Mouse (Mus musculus): ENCODE results near the gene 4921507P07Rik.

DNA sequence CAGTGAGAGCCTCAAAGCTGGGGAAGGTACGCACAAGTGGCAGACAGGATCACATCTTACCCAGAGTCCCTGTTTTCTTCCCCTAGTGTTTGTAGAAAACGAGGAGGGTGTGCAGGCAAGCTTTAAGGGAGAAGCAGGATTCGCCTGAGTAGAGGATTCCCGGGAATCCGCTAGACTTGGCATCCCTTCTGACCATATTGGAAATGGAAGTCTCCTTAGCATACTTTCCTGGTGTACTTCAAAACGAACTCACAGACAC lies 29.5 kb downstream of the 4921507P07Rik start:
- TF ChIP-seq CTCF (IDR thresholded peaks at IDR 0.05; ENCODE audit: extremely low read depth, insufficient read depth, low read length) (no peak), POLR2A (IDR thresholded peaks at IDR 0.05; ENCODE audit: extremely low read depth, insufficient read depth, low read length) (no peak)
